Mouse (Mus musculus) heart, postnatal 0 days (tissue): ENCODE results near the gene Ms4a15. TPM values are rescaled to one million over a fixed set of nuclear protein-coding genes. Genes with fewer than 3 reads are reported as not detected.

Experiments
- ATAC-seq: fragments of 200-750 bp; cut with Nextera tagmentation; 2 replicates; pipeline ENCODE4 v1.8.0; 2017; ENCODE audit warnings: low read depth, moderate number of reproducible peaks, moderate library complexity; ENCODE audit not compliant: insufficient read depth
- DNase-seq: peaks from one replicate; pipeline ENCODE4 v3.0.0-alpha.2; 2016; ENCODE audit warnings: low spot score
- H3K27ac ChIP-seq: fragments of 300-500 bp; sonication (generic); 2 replicates; pipeline ENCODE4 v1.5.1; 2014; ENCODE audit warnings: low read depth, mild to moderate bottlenecking
- H3K27me3 ChIP-seq: fragments of 300-500 bp; sonication (generic); 2 replicates; pipeline ENCODE4 v1.6.1; 2014; ENCODE audit warnings: low read length, mixed read lengths; ENCODE audit not compliant: control insufficient read depth, insufficient read depth
- H3K36me3 ChIP-seq: fragments of 300-500 bp; sonication (generic); replicated peaks from 2 replicates; pipeline ENCODE4 v1.6.1; 2014; ENCODE audit warnings: low read length, mixed read lengths; ENCODE audit not compliant: control insufficient read depth, insufficient read depth
- H3K4me1 ChIP-seq: fragments of 300-500 bp; sonication (generic); 2 replicates; pipeline ENCODE4 v1.6.1; 2014; ENCODE audit warnings: antibody characterized with exemption; ENCODE audit not compliant: control insufficient read depth, insufficient read depth
- H3K4me2 ChIP-seq: fragments of 300-500 bp; sonication (generic); 2 replicates; pipeline ENCODE4 v1.6.1; 2014; ENCODE audit warnings: low read depth, mild to moderate bottlenecking, low read length, moderate library complexity
- H3K4me3 ChIP-seq: fragments of 300-500 bp; sonication (generic); 2 replicates; pipeline ENCODE4 v1.5.1; 2014; ENCODE audit warnings: low read depth, low read length
- H3K9ac ChIP-seq: fragments of 300-500 bp; sonication (generic); replicated peaks from 2 replicates; pipeline ENCODE4 v1.6.1; 2014; ENCODE audit warnings: low read depth, low read length, mixed read lengths
- H3K9me3 ChIP-seq: fragments of 300-500 bp; sonication (generic); replicated peaks from 2 replicates; pipeline ENCODE4 v1.6.1; 2016; ENCODE audit warnings: low read length; ENCODE audit not compliant: control insufficient read depth
- CTCF ChIP-seq: IDR thresholded peaks from 2 replicates; pipeline ENCODE4 v1.5.1; 2016; ENCODE audit warnings: antibody characterized with exemption, control low read depth, low read depth
- EP300 ChIP-seq: IDR thresholded peaks from 2 replicates; pipeline ENCODE4 v1.6.1; 2016; ENCODE audit warnings: antibody characterized with exemption, low read depth
- WGBS: fragments of 180-500 bp; shearing (Covaris S2); extraction: QIAGEN DNeasy Blood & Tissue Kit; methylation state at CpG from one replicate; pipeline ENCODE4 v1.1.7; 2014; 5-methylcytosine and 5-hydroxymethylcytosine counted together
- polyA plus RNA-seq: library from polyadenylated mRNA; unstranded; fragments of >200 nt; fragmentation: Nextera tagmentation; extraction: Ambion mirVana; gene quantifications from 2 replicates; pipeline ENCODE4 v1.2.1, GENCODE M21; 2015
- total RNA-seq: library from RNA; depleted of rRNA; stranded (reverse); fragments of >200 nt; gene quantifications from 2 replicates; pipeline ENCODE4 v1.2.3, GENCODE M21; 2014; ENCODE audit warnings: low replicate concordance; rRNA removed

Gene Ms4a15
- total RNA-seq (not detected in 2 replicates), polyA plus RNA-seq (not detected in 2 replicates)

GRCm38 (mm10) chr19:10993150-10993549 is at the start of gene Ms4a15:
Gene Ms4a15, minus strand, starts transcription at chr19:10993250.
- Histone ChIP-seq H3K27me3 (no peaks in the 10 kb centered on the region), H3K36me3 (no peaks in the 10 kb centered on the region), H3K4me3 (no peak within 1 kb of the TSS), H3K9ac (no peak within 1 kb of the TSS), H3K9me3 (no peaks in the 10 kb centered on the region), H3K4me2 (no peak within 1 kb of the TSS), H3K27ac (no peak within 1 kb of the TSS), H3K4me1 (no peaks in the 10 kb centered on the region)
- DNase-seq (no peak), ATAC-seq (no peak)
- TF ChIP-seq CTCF, result no peak
- no peak for TF ChIP-seq EP300
- WGBS, result 82% methylated on average over 7 of the region's 7 CpGs

GRCm38 (mm10) chr19:11037570-11037969 is 44.5 kb upstream of the Ms4a15 start:
- H3K4me2 ChIP-seq, result no peak overlapping the region
- H3K9me3 ChIP-seq, result no peaks in the 10 kb centered on the region
- no peak overlapping the region for H3K4me3 ChIP-seq
- H3K4me1 ChIP-seq, result no peaks in the 10 kb centered on the region
- no peaks in the 10 kb centered on the region for H3K27me3 ChIP-seq
- no peaks in the 10 kb centered on the region for H3K36me3 ChIP-seq
- no peak overlapping the region for H3K27ac ChIP-seq
- H3K9ac ChIP-seq, result no peak overlapping the region
- TF ChIP-seq CTCF (no peak), EP300 (no peak)
- DNase-seq, result no peak
- no peak for ATAC-seq

- H3K4me3 ChIP-seq, result no peak overlapping the region
- H3K27ac ChIP-seq, result no peak overlapping the region
- no peaks in the 10 kb centered on the region for H3K4me1 ChIP-seq
- no peaks in the 10 kb centered on the region for H3K9me3 ChIP-seq
- no peak for ATAC-seq
- no peaks in the 10 kb centered on the region for H3K27me3 ChIP-seq
- H3K4me2 ChIP-seq, result no peak overlapping the region
- H3K9ac ChIP-seq, result no peak overlapping the region
- TF ChIP-seq EP300 (no peak), CTCF (no peak)
- DNase-seq, result no peak
- no peaks in the 10 kb centered on the region for H3K36me3 ChIP-seq
Observed at GRCm38 (mm10) chr19:11022382-11022781, 29.3 kb upstream of the Ms4a15 start.

GRCm38 (mm10) chr19:11017891-11018290 is 24.8 kb upstream of the Ms4a15 start, which contains the start of gene Ms4a18:
Gene Ms4a18, minus strand, starts transcription at chr19:11018031.
- no peak within 1 kb of the TSS for H3K4me3 ChIP-seq
- H3K36me3 ChIP-seq, result no peaks in the 10 kb centered on the region
- no peaks in the 10 kb centered on the region for H3K9me3 ChIP-seq
- DNase-seq (no peak), ATAC-seq (no peak)
- no peak within 1 kb of the TSS for H3K4me2 ChIP-seq
- no peaks in the 10 kb centered on the region for H3K27me3 ChIP-seq
- no peak within 1 kb of the TSS for H3K27ac ChIP-seq
- no peaks in the 10 kb centered on the region for H3K4me1 ChIP-seq
- 73% methylated on average over 3 of the region's 3 CpGs for WGBS
- no peak within 1 kb of the TSS for H3K9ac ChIP-seq
- TF ChIP-seq CTCF (no peak), EP300 (no peak)

GRCm38 (mm10) chr19:11017251-11017650 is 24.2 kb upstream of the Ms4a15 start:
- H3K27ac ChIP-seq, result no peak overlapping the region
- no peaks in the 10 kb centered on the region for H3K9me3 ChIP-seq
- H3K4me3 ChIP-seq, result no peak overlapping the region
- H3K4me1 ChIP-seq, result no peaks in the 10 kb centered on the region
- DNase-seq (no peak), ATAC-seq (no peak)
- no peak overlapping the region for H3K9ac ChIP-seq
- H3K4me2 ChIP-seq, result no peak overlapping the region
- TF ChIP-seq EP300, result no peak
- TF ChIP-seq CTCF, result no peak
- H3K36me3 ChIP-seq, result no peaks in the 10 kb centered on the region
- no peaks in the 10 kb centered on the region for H3K27me3 ChIP-seq
- WGBS, result 57% methylated on average over 2 of the region's 2 CpGs

- H3K9ac ChIP-seq, result no peak overlapping the region
- ATAC-seq, result no peak
- no peaks in the 10 kb centered on the region for H3K36me3 ChIP-seq
- no peaks in the 10 kb centered on the region for H3K9me3 ChIP-seq
- DNase-seq, result no peak
- H3K27me3 ChIP-seq, result no peaks in the 10 kb centered on the region
- 71% methylated on average over 1 of the region's 1 CpGs for WGBS
- H3K4me1 ChIP-seq, result no peaks in the 10 kb centered on the region
- no peak overlapping the region for H3K4me2 ChIP-seq
- no peak overlapping the region for H3K27ac ChIP-seq
- TF ChIP-seq EP300, result no peak
- TF ChIP-seq CTCF, result no peak
- no peak overlapping the region for H3K4me3 ChIP-seq
Observed at GRCm38 (mm10) chr19:11015998-11016397, 22.9 kb upstream of the Ms4a15 start.
